Mouse (Mus musculus) lung, postnatal 0 days (tissue): ENCODE data around the gene Rhoj. TPM values are rescaled to one million over a fixed set of nuclear protein-coding genes. Genes with fewer than 3 reads are reported as not detected.
A peak's percentile ranks its signal among the peaks of the same experiment; 100 is the strongest.
"Not testable (repeated sequence)": the region's sequence is repeated elsewhere in the genome, so short reads cannot be mapped to it uniquely, and the experiment has no call there.

Source experiments
- ATAC-seq: fragments of 200-750 bp; cut with Nextera tagmentation; 2 replicates; pipeline ENCODE4 v1.8.0; 2017; ENCODE audit warnings: moderate library complexity
- DNase-seq: peaks from one replicate; pipeline ENCODE4 v3.0.0-alpha.2; 2016; ENCODE audit warnings: low spot score
- H3K27ac ChIP-seq: fragments of 300-500 bp; sonication (generic); 2 replicates; pipeline ENCODE4 v1.5.1; 2014; ENCODE audit warnings: antibody characterized with exemption, mild to moderate bottlenecking, low read length, mixed read lengths
- H3K27me3 ChIP-seq: fragments of 300-500 bp; sonication (generic); replicated peaks from 2 replicates; pipeline ENCODE4 v1.6.1; 2014; ENCODE audit warnings: low read length, mixed read lengths; ENCODE audit not compliant: insufficient read depth
- H3K36me3 ChIP-seq: fragments of 300-500 bp; sonication (generic); 2 replicates; pipeline ENCODE4 v1.6.1; 2014; ENCODE audit warnings: low read length, mixed read lengths; ENCODE audit not compliant: insufficient read depth
- H3K4me1 ChIP-seq: fragments of 300-500 bp; sonication (generic); 2 replicates; pipeline ENCODE4 v1.6.1; 2014; ENCODE audit warnings: antibody characterized with exemption, low read depth, low read length, mixed read lengths; ENCODE audit not compliant: insufficient read depth
- H3K4me2 ChIP-seq: fragments of 300-500 bp; sonication (generic); replicated peaks from 2 replicates; pipeline ENCODE4 v1.6.1; 2014; ENCODE audit warnings: low read depth, mild to moderate bottlenecking, low read length, moderate library complexity, mixed read lengths
- H3K4me3 ChIP-seq: fragments of 300-500 bp; sonication (generic); 2 replicates; pipeline ENCODE4 v1.5.1; 2014; ENCODE audit warnings: low read depth, low read length
- H3K9ac ChIP-seq: fragments of 300-500 bp; sonication (generic); replicated peaks from 2 replicates; pipeline ENCODE4 v1.6.1; 2014; ENCODE audit warnings: low read depth, mild to moderate bottlenecking
- H3K9me3 ChIP-seq: fragments of 300-500 bp; sonication (generic); 2 replicates; pipeline ENCODE4 v1.6.1; 2016; ENCODE audit warnings: low read length, mixed read lengths
- CTCF ChIP-seq: IDR thresholded peaks from 2 replicates; pipeline ENCODE4 v1.5.1; 2016; ENCODE audit warnings: antibody characterized with exemption, mild to moderate bottlenecking
- EP300 ChIP-seq: IDR thresholded peaks from 2 replicates; pipeline ENCODE4 v1.6.1; 2016; ENCODE audit warnings: antibody characterized with exemption, mild to moderate bottlenecking, control low read depth
- WGBS: fragments of 180-500 bp; shearing (Covaris S2); extraction: QIAGEN DNeasy Blood & Tissue Kit; methylation state at CpG from one replicate; pipeline ENCODE4 v1.1.7; 2014; 5-methylcytosine and 5-hydroxymethylcytosine counted together
- polyA plus RNA-seq: library from polyadenylated mRNA; unstranded; fragments of >200 nt; fragmentation: Nextera tagmentation; extraction: Ambion mirVana; gene quantifications from 2 replicates; pipeline ENCODE4 v1.2.1, GENCODE M21; 2015

Rhoj gene
- polyA plus RNA-seq, 1 experiment from 2014 or later: 102 TPM

GRCm38 (mm10) chr12:75339894-75340293, 31.8 kb downstream of the Rhoj start:
- TF ChIP-seq CTCF (no peak), EP300 (no peak)
- no peak overlapping the region for H3K9ac ChIP-seq
- H3K36me3 ChIP-seq: no peaks in the 10 kb centered on the region
- no peak overlapping the region for H3K4me3 ChIP-seq
- ATAC-seq (no peak), DNase-seq (no peak)
- 84% methylated on average over 3 of the region's 3 CpGs for WGBS
- H3K27ac ChIP-seq: no peak overlapping the region
- no peaks in the 10 kb centered on the region for H3K9me3 ChIP-seq
- no peak overlapping the region for H3K4me2 ChIP-seq
- no peaks in the 10 kb centered on the region for H3K27me3 ChIP-seq
- no peaks in the 10 kb centered on the region for H3K4me1 ChIP-seq

- Histone ChIP-seq H3K27me3 (no peaks in the 10 kb centered on the region), H3K9me3 (no peaks in the 10 kb centered on the region), H3K36me3 (no peaks in the 10 kb centered on the region), H3K27ac (no peak overlapping the region), H3K9ac (no peak overlapping the region), H3K4me2 (no peak overlapping the region), H3K4me3 (no peak overlapping the region), H3K4me1 (no peaks in the 10 kb centered on the region)
- TF ChIP-seq EP300 (no peak), CTCF (no peak)
- WGBS: 94% methylated on average over 7 of the region's 7 CpGs
- no peak for DNase-seq
- ATAC-seq: no peak
Measured at GRCm38 (mm10) chr12:75340331-75340730, 32.2 kb downstream of the Rhoj start.

GRCm38 (mm10) chr12:75348551-75348950, 40.4 kb downstream of the Rhoj start:
- WGBS: 75% methylated on average over 7 of the region's 7 CpGs
- DNase-seq: no peak
- no peaks in the 10 kb centered on the region for H3K9me3 ChIP-seq
- H3K27ac ChIP-seq: no peak overlapping the region
- no peaks in the 10 kb centered on the region for H3K27me3 ChIP-seq
- ATAC-seq: no peak
- H3K9ac ChIP-seq: no peak overlapping the region
- TF ChIP-seq CTCF (no peak), EP300 (no peak)
- no peaks in the 10 kb centered on the region; the same call in 1 of the 2 replicates for H3K4me1 ChIP-seq
- H3K36me3 ChIP-seq: no peaks in the 10 kb centered on the region
- H3K4me2 ChIP-seq: no peak overlapping the region
- no peak overlapping the region for H3K4me3 ChIP-seq

GRCm38 (mm10) chr12:75349537-75349936, 41.4 kb downstream of the Rhoj start:
- DNase-seq, H3K27me3 ChIP-seq, H3K4me2 ChIP-seq, H3K4me1 ChIP-seq, H3K9ac ChIP-seq, H3K36me3 ChIP-seq, ATAC-seq, H3K27ac ChIP-seq, H3K4me3 ChIP-seq, H3K9me3 ChIP-seq: not testable (repeated sequence)
- 78% methylated on average over 5 of the region's 5 CpGs for WGBS

- 90% methylated on average over 5 of the region's 5 CpGs for WGBS
- ATAC-seq: no peak
Measured at GRCm38 (mm10) chr12:75350750-75351149, 42.6 kb downstream of the Rhoj start.

GRCm38 (mm10) chr12:75351846-75352245, 43.7 kb downstream of the Rhoj start:
- WGBS: 54% methylated on average over 7 of the region's 7 CpGs
- no peaks in the 10 kb centered on the region; the same call in 1 of the 2 replicates for H3K4me1 ChIP-seq
- peak; percentile 17 for DNase-seq
- H3K36me3 ChIP-seq: no peaks in the 10 kb centered on the region
- ATAC-seq: 0 out of 2 replicates have a peak, but pooled peaks have one; percentile 48
- H3K27me3 ChIP-seq: no peaks in the 10 kb centered on the region
- no peak overlapping the region for H3K9ac ChIP-seq
- no peak overlapping the region for H3K4me3 ChIP-seq
- no peak overlapping the region for H3K27ac ChIP-seq
- no peak for TF ChIP-seq CTCF
- no peak for TF ChIP-seq EP300
- no peaks in the 10 kb centered on the region for H3K9me3 ChIP-seq
- no peak overlapping the region for H3K4me2 ChIP-seq

More at GRCm38 (mm10) chr12:75350750-75351149, 42.6 kb downstream of the Rhoj start:
- Histone ChIP-seq H3K36me3 (no peaks in the 10 kb centered on the region), H3K4me3 (no peak overlapping the region), H3K9ac (no peak overlapping the region), H3K4me1 (no peaks in the 10 kb centered on the region; the same call in 1 of the 2 replicates), H3K9me3 (no peaks in the 10 kb centered on the region), H3K27me3 (no peaks in the 10 kb centered on the region), H3K4me2 (no peak overlapping the region), H3K27ac (no peak overlapping the region)
- no peak for DNase-seq
- TF ChIP-seq EP300: no peak
- TF ChIP-seq CTCF: no peak

GRCm38 (mm10) chr12:75352410-75352809, 44.3 kb downstream of the Rhoj start:
- no peaks in the 10 kb centered on the region for H3K9me3 ChIP-seq
- no peak overlapping the region for H3K27ac ChIP-seq
- no peaks in the 10 kb centered on the region for H3K36me3 ChIP-seq
- ATAC-seq: peak; percentile 44
- no peak overlapping the region for H3K4me3 ChIP-seq
- DNase-seq: peak; percentile 23
- WGBS: 20% methylated on average over 6 of the region's 6 CpGs
- no peak overlapping the region for H3K9ac ChIP-seq
- no peak for TF ChIP-seq CTCF
- TF ChIP-seq EP300: no peak
- no peaks in the 10 kb centered on the region; the same call in 1 of the 2 replicates for H3K4me1 ChIP-seq
- no peak overlapping the region for H3K4me2 ChIP-seq
- no peaks in the 10 kb centered on the region for H3K27me3 ChIP-seq
